Mouse (Mus musculus) kidney, postnatal 14 days (tissue): ENCODE measurements around the gene Sox6.

Experiments used
- DNase-seq: peaks from one replicate; pipeline ENCODE4 v3.0.0; 2022; ENCODE audit warnings: mixed read lengths

Gene Sox6

DNA sequence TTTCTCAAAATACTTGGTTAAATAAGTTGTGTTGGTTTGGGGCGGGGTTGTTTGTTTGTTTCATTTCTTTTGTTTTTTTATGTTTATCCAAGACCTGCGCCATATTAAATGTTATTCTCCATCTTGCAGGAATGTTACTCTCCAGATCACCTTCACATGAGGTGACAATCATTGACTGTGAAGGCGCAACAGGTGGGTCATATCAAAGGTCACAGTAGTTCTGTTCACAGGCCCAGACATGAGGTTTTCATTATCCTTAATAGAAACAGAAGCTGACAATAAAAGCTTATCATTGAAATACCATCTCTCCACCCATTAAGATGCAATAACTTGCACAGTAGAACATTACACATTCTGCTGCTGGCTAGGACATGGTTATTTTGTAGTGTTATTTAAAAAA, 54.5 kb downstream of the Sox6 start:
- no peak for DNase-seq

DNA sequence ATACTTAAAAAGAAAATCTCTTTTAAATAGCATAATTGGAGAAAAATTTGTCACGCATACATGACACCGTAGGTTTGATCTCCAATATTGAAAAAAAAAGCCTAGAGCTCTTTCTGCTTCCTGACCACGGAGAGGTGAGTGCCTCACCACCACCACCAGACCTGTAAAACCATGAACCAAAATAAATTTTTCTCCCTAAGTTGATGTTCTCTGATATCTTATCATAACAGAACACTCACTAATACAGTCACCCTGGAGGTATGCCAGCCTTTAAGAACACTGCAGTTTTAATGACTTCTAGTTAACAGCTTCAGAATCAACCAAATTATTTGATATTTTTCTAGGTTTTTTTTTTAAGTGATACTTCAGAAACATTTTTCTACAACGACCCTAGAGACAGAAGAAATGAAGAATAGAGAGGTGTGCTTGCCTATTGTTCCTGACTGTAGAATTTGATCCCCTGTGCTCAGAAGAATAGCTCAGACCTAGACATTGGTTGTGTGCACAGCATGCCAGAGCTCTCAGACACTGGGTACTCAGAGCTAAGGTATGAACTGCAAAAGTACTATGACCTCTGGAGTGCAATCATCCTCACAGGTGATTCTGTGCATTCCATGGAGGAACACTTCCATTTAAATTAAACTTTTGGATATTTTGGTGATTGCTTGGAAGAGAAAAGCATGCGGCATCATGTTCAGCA, 58.6 kb downstream of the Sox6 start:
- no peak for DNase-seq

DNA sequence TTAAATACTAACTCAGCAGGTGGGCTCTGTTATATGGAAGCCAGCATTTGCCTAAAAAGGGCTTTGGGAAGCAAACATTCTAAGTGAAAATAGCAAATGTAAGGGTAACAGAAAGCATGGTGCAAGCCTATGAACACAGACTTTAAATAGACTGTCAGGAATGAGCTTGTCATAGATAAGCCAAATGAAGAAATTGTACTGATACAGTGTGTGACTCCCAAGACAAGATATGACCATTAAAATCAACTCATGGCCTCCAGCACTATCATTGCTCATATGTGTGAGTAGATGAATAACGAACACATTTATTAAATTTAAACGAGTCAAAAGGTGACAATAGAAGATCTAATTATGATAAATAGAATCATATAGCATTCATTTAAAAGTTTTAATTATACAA, 64.1 kb downstream of the Sox6 start:
- no peak for DNase-seq

DNA sequence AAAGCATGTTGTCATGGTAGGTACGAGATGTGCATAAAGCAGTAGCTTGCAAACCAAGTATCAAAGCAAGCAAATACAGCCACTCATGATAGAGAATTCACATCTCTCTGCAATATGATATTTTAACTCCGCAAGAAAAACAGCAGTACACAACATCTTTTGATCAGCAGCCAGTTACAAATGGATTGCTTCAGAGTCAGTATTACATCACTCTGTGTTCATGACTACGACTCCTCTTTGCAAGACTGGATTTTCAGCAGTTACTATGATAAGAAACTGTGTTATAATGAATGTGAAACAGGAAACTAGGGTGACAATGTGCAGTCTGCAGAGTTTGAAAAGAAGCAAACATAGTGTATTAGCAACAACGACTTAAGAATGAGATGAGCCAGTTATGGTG, 71.4 kb downstream of the Sox6 start:
- DNase-seq = no peak

DNA sequence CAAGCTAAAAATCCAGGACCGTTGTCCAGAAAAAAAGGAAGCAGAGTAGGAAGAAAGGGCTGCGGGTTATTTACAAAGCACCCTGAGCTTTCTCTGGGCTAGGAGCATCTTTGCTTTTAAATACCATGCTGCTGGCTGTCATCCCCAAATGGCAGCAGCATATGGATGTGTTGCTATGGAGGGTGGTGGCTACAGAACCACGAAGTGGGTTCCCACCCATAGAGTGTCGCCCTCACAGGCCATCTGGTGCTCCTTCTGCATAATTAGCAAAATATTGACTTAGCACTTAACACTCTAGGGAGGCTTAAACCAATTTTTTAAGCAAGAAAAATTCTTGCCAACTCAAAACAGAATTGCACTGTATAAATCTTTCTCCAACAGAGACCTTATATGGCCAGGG, 72.4 kb downstream of the Sox6 start:
- no peak for DNase-seq

DNA sequence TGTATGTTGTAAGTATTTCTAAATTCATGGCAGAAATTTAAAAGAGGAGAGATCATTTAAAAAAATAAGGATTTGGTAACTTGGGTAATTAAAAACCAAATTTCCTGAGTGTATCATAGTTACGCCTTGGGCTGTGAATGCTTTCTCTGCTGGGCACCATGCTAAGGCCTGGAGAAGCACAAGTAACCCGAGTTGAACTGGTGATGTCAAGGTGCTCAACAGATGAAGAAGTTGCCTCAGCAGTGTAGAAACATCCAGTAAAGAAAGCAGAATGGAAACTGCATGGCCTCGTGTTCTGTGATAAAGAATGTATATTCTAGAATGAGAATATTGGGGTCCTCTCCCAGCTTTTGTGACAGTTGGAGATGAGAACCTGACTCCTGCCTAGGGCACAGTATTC, 85.5 kb downstream of the Sox6 start:
- DNase-seq = no peak

DNA sequence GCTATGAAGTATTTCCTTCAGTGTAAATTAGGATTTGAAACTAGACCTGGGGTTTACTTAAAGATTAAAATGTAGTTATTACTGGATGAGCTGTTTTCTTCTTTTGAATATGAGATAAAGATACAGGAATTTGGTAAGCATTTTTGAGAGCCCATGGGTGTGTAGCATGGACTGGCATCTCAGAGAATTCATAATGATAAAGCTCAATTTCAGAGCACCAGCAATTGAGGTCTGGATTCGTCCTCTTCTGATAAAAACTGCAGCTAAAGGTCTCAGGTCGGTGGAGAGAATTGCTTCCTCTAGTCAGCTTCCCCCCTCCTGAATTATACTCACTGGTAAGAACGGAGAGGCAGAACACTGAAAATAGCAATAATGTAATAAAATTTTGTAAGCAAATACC, 86.4 kb downstream of the Sox6 start:
- no peak for DNase-seq

DNA sequence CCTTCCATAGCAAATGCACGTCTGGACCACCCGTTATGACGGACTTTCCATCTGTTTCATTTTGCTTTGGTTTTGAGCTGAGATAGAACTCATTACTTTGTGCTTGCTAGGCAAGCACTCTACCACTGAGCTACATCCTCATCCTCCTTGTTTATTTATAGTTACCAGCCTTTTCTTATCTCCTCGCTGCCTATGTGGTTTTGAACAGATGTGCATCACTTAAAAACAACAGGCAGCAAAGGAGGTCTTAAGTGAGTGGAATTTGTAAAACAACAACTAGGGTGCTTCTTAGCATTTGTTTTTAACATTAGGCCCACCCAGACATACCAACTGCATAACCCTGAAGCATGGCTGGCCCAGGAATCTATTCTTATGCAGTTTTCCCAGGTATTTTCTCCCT, 86.9 kb downstream of the Sox6 start:
- DNase-seq = no peak

DNA sequence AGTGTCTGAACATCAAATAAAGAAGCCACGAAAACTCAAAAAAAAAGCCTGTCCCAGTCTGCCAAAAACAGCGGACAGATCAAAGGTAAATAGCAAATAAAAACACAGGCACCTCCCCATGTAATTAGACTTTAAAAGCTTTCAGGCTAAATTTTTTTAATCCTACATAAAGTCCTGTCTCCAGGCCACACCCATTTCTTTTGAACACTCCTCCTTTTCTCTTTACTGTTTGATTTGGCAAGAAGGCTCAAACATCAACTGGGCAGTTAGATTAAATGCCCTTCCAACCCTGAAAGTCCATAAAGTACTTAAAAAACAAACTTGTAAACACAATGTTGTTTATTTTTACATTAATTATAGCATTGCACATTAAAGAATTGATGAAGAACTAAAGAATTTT, 90.7 kb downstream of the Sox6 start:
- no peak for DNase-seq

DNA sequence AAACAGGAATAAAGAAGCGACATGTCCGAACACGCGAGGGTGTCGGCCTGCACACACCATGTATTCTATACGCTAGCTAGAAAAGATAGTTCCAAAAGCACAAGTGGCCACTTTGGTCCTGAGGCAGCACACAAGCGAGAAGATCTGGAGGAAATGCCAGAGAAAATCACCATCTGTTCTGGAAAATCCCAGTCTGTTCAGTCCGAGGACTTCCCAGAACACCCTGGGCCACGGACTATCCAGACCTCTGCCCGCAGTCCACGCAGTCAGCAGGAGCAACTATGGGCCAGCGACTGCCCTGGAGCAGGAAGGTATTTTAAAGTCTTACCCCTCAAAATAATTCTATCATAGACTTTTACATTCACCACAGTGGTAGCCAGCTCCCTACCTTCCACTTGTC, 92.0 kb downstream of the Sox6 start:
- no peak for DNase-seq

DNA sequence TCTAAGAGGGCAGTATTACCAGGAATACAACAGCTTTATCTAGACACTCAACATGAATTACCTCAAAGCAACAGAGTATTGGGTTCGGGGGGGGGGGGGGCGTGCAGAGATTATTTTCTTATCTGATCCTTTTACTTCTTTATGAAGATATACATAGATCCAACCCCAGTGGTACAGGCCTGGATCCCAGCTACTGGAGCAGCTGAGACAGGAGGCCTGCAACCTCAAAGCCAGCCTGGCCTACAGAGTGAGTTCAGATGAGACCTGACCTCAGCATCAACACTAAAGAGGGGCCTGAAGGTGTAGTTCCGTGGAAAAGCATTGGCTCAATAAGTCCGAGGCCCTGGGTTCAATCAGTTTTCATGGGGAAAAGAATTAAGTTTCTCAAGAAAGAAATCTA, 93.1 kb downstream of the Sox6 start:
- DNase-seq = no peak

DNA sequence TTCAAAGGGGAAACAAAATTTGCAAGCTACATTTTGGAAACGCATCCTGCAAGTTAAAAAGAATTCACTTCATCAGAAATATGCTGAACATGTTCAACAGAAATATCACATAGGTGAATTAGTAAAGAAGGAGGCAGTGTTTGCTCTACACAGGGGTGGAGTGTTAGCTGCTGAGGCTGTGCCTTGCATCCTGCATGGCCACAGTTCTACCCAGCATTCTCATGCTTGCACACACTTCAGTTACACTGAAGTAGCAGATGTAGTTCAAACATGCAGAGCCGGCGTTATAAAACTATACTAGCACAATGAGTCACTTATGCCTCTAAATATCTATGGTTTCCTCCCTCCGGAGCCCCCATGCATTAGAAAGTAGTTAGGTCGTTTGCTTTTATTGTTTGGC, 94.3 kb downstream of the Sox6 start:
- no peak for DNase-seq

DNA sequence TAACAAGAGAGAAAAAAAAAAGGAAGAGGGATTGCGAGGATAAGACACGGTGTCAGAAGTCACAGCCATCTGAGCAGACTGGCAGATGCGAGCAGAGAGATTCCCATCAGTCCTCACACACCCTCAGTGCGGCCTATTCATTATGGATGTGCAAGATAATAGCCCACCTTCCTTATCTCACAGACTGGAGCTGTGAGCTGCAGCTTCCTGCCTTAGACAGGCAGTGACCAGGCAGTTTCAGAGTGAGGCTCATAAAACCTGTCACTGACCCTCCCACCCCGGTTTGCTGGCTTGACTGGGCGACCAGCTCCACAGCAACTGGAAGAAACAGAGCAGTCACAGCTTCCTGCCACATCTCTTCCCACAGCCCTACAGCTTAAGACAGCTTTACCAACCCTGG, 96.8 kb downstream of the Sox6 start:
- DNase-seq = no peak

DNA sequence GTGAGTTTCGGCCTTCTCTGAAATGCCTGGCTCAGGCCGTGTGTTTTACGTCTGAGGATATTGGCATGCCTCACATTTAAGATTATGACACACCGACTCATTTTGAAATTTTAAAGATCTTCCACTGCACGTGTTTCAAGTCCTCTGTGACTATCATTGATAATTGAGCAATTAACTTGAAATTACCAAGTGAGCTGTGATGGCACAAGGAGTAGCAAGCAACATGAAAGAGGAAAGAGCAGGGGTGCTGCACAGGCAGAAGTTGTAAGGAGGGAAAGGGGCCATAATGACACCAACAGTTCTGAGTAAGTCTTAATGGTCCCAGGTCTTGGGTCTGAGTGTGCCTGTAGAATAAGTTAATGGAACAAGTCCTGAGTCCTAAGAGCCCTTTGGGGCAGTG, 99.3 kb downstream of the Sox6 start:
- no peak for DNase-seq

DNA sequence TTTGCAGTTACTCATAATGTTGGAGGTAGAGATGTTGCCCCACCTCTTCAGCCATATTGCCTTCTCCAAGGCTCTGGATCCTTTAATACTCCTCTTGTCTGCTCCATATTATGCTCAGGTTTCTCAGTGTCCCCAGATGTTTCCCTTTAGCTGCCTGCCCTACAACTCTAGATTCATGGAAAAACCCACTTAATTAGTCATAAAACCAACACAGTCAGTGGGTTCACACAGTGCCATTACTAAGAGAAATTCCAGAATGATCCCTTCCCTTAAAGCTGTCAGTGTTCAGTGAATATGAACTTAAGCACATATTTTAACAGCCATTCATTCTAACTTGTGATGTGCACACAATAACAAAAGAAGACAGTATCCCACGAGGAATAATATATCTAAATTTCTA, 101.7 kb downstream of the Sox6 start:
- no peak for DNase-seq

DNA sequence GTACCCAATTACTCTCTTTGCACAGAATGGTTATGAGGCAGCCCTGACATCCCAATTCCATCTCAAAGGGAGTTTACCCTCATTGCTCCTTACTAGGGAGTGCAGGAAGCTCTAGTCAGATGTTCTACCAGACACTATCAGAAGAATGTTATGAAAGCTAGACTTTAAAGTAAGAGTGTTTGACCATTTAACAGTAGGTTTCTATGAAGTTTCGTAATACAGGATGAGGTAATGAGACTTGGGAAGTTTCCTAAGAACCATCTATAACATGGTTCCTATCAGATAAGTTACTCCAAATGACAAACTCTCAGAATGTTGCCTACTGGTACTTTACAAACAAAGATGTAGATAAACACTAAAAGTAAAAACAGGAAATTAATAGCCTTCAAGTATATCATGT, 123.3 kb downstream of the Sox6 start:
- DNase-seq = no peak

DNA sequence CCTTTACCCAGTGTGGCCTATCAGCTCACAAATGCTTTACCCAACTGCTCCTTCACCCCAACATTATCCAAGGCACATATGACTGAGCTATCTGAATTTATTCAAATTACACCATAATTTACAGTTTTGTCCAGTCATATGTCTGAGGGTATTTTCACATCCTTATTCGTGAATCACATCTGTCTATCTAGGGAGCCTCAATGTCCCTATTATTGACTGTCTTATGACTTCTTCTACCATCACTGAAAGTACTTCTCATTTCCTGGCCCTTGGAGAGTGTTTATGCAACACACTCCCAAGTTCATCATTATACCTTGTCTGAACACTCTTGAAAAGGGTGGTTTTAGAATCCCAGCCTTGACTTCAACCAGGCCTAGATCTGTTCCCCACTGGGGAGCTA, 128.3 kb downstream of the Sox6 start:
- no peak for DNase-seq

DNA sequence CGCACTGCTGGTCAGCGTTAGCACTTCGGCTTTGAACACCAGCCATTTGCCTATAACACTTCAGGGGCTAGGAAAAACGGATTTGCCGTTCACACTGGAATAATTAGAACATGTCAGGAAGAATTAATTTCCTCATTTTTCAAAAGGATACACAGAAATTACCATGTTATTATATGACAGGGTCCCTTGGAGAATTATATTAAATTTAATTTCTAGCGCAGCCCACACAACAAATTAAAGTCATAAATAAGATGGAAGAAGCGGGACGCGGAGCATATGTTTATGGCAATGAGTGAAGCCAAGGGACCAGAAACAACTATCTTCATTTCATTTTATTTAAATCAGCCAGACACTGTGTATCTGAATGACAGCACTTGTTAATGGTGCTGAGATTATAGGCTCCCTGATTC, 133.8 kb downstream of the Sox6 start:
- no peak for DNase-seq

DNA sequence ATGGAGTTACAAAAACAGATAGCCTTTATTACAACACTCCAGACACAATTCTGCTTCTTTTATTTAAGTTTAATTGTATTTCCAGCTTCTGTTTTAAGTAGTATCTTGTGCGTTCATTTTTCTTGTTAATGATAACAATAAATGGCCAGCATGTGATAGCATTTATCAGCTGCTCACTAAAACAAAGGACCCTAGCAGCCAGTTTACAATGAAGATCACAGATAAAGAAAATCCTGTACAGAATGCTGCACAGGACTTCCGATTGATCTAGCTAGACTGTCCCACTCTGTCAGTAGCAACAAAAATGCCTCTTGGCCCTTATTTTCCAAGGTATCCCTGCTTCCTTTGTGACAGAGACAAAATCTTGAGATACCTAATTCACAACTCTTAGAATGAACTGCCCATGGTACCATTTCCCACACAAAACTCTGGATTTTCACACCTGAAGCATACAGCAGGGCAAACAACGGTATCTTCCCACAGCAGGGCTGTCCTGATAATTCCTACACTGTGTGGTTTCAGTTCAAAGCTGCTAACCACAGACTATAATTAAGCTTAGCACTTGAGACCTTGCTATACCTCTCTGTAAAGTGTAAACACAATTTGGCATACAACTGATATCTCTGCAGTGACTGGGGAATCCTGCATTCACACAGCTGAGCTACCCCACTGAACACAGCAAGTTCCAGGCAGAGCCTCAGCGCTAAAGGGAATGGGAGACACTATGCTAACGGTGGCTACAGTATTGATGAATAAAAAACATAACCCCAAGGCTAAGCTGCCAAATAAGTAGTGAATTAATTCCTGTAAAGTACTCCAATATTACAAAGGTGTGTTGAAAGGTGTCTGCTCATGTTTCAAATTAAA, 134.4 kb downstream of the Sox6 start:
- no peak for DNase-seq

DNA sequence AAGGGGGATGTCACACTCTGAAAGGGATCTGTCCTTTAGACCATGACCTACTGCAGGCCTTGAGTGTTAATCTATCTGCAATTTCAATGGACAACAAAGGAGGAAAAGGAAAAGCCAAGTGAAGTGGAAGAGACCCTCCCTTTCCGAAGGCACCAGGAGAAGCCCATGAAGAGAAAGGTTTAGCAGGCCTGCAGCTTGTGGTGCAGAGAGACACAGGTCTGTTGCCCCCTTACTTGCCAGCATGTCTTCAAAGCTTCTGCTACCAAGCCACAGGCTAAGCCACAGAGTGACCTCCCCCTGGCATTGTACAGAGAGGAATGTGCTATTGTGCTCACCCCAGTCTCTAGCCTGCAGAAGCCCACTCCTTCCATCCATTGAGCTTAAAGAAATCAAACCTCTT, 135.2 kb downstream of the Sox6 start:
- no peak for DNase-seq

DNA sequence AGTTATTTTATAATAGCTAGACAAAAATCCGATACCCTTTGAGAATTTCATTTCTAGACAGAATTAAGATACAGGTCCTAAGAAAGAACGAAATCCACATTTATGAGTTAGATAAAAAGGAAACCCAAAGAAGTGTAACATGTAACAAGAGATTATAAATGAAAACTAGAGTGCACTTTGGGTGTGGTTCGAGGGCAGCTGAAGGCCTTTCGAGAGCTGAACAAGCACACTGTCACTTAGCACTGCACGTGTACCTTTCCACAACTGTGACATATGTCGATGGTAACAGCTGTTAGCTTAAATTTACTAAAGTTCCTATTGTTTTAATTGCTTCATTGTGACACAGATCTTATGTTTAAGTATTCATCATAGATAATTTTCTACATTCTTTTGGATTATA, 142.8 kb downstream of the Sox6 start:
- no peak for DNase-seq

DNA sequence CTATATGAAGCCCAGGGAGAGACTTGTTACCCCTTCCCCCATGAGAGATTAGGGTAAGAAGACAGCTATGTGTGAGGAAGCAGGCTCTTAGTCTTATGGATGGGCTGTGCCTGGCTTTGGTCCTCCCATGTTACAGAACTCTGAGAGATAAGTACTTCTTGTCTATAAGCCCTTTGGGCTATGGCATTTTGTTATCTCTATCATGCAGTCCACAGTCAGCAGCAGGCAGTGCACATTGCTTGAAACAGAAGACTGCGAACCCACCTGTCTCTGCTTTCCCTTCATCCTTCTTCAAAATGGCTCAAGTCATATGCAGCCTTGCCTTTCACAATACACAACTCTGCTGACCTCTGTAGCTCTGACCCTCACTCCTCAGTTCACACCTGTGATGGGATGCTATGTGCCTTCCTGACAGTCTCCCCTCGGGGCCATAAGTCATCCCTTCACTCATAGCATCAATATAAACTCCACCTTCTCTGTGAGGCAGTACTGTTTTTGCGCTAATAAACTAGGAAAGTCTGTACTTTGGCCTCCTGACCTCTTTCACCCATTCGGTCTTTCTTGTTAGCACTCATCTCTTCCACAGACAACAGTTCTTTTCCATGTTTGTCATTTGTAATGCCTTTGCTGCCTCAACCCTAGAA, 143.4 kb downstream of the Sox6 start:
- no peak for DNase-seq

DNA sequence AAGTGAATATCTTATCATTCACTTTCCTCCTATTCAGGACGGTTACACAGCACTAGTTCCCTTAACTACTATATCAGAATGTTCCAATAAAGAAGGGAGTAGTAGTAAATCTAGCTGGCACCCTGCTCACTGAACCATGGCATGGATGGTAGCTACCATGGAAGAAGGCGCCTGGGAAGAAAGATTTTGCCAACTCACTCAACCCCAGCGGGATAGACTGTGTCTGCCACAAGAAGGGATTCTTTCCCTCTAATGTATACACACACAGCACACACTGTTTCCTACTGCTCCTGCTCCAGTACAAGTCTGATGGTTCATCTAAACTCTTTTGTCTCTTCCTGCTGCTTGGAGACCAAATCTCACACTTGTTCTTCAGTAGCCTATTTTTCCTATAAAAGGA, 147.1 kb downstream of the Sox6 start:
- no peak for DNase-seq

DNA sequence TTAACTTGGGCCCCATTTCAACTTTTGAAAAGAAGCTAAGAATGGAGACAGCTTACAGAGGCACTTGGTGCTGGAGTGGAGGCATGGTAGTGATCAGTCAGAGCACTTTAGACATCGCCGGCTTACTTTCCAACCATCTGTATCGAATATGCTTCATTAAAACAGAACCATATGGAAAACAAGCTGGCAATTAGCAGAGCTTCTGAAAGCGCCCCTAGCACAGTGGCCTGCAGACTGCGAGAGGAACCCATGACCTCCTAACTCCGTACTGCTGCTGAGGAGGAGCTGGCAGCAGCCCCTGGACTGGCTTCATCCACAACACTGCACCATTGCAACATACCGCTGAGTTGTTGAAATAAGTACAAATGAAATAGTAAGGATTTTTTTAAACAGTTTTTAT, 148.7 kb downstream of the Sox6 start:
- DNase-seq = no peak
